Mouse (Mus musculus): Measurements from ENCODE around the gene Tm9sf2. TPM values are rescaled to one million over a fixed set of nuclear protein-coding genes. Genes with fewer than 3 reads are reported as not detected.

The Tm9sf2 gene
- total and polyA plus RNA-seq, 2 experiments = 132 to 157 TPM

GRCm38 (mm10) chr14:122116200-122116599 lies 9.4 kb downstream of the Tm9sf2 start:
- 86% methylated on average over 1 of the region's 1 CpGs for WGBS
- no peak for DNase-seq (ENCODE audit: extremely low read depth, low read depth, low spot score)
- H3K4me1 ChIP-seq (ENCODE audit: control insufficient read depth, insufficient read depth, low read length) = peaks cover 7% of the 10 kb centered on the region

GRCm38 (mm10) chr14:122130111-122130797 lies 23.4 kb downstream of the Tm9sf2 start:
- no peak for TF ChIP-seq CTCF (IDR thresholded peaks at IDR 0.05; ENCODE audit: low read depth, low read length)
- TF ChIP-seq POLR2A (IDR thresholded peaks at IDR 0.05; ENCODE audit: extremely low read depth, insufficient read depth, low read length) = no peak
- Histone ChIP-seq H3K36me3 (ENCODE audit: control insufficient read depth, insufficient read depth, low read length) (peaks cover 42% of the 10 kb centered on the region), H3K79me2 (ENCODE audit: control insufficient read depth, insufficient read depth, low read length) (peaks cover 3% of the 10 kb centered on the region; the same call in 1 of the 2 replicates), H3K4me1 (ENCODE audit: control insufficient read depth, insufficient read depth, low read length) (peaks cover 2% of the 10 kb centered on the region; the same call in 1 of the 2 replicates), H3K27ac (replicated peaks; ENCODE audit: insufficient read depth, low read depth, low read length) (peak overlapping the region; percentile 67), H3K9ac (ENCODE audit: low read depth, low read length) (no peak overlapping the region), H3K4me3 (ENCODE audit: insufficient read depth, low read depth, low read length) (no peak overlapping the region), H3K27me3 (ENCODE audit: control insufficient read depth, insufficient read depth, low read length) (no peaks in the 10 kb centered on the region)
- 51% methylated on average over 5 of the region's 5 CpGs for WGBS
- peak; percentile 75 for DNase-seq (ENCODE audit: extremely low read depth, low read depth, low spot score)

More at GRCm38 (mm10) chr14:122116200-122116599, 9.4 kb downstream of the Tm9sf2 start:
- Histone ChIP-seq H3K4me3 (ENCODE audit: insufficient read depth, low read depth, low read length) (no peak overlapping the region), H3K9ac (ENCODE audit: low read depth, low read length) (no peak overlapping the region), H3K79me2 (ENCODE audit: control insufficient read depth, insufficient read depth, low read length) (peaks cover 27% of the 10 kb centered on the region), H3K27ac (replicated peaks; ENCODE audit: insufficient read depth, low read depth, low read length) (no peak overlapping the region), H3K27me3 (ENCODE audit: control insufficient read depth, insufficient read depth, low read length) (no peaks in the 10 kb centered on the region), H3K36me3 (ENCODE audit: control insufficient read depth, insufficient read depth, low read length) (peaks cover 2% of the 10 kb centered on the region; the same call in 1 of the 2 replicates)
- TF ChIP-seq POLR2A (IDR thresholded peaks at IDR 0.05; ENCODE audit: extremely low read depth, insufficient read depth, low read length) (no peak), CTCF (IDR thresholded peaks at IDR 0.05; ENCODE audit: low read depth, low read length) (no peak)

GRCm38 (mm10) chr14:122131644-122132043 lies 24.8 kb downstream of the Tm9sf2 start:
- TF ChIP-seq CTCF (IDR thresholded peaks at IDR 0.05; ENCODE audit: low read depth, low read length) = no peak
- TF ChIP-seq POLR2A (IDR thresholded peaks at IDR 0.05; ENCODE audit: extremely low read depth, insufficient read depth, low read length) = no peak
- no peak overlapping the region for H3K4me3 ChIP-seq (ENCODE audit: insufficient read depth, low read depth, low read length)
- H3K27me3 ChIP-seq (ENCODE audit: control insufficient read depth, insufficient read depth, low read length) = no peaks in the 10 kb centered on the region
- no peak overlapping the region for H3K27ac ChIP-seq (replicated peaks; ENCODE audit: insufficient read depth, low read depth, low read length)
- peaks cover 2% of the 10 kb centered on the region; the same call in 1 of the 2 replicates for H3K4me1 ChIP-seq (ENCODE audit: control insufficient read depth, insufficient read depth, low read length)
- H3K79me2 ChIP-seq (ENCODE audit: control insufficient read depth, insufficient read depth, low read length) = peaks cover 3% of the 10 kb centered on the region; the same call in 1 of the 2 replicates
- 98% methylated on average over 2 of the region's 2 CpGs for WGBS
- DNase-seq (ENCODE audit: extremely low read depth, low read depth, low spot score) = no peak
- H3K36me3 ChIP-seq (ENCODE audit: control insufficient read depth, insufficient read depth, low read length) = peaks cover 38% of the 10 kb centered on the region
- no peak overlapping the region for H3K9ac ChIP-seq (ENCODE audit: low read depth, low read length)

GRCm38 (mm10) chr14:122136368-122136928 lies 29.6 kb downstream of the Tm9sf2 start:
- WGBS = 93% methylated on average over 3 of the region's 3 CpGs

GRCm38 (mm10) chr14:122137234-122137633 lies 30.4 kb downstream of the Tm9sf2 start:
- WGBS = 77% methylated on average over 7 of the region's 7 CpGs
- Histone ChIP-seq H3K27me3 (ENCODE audit: control insufficient read depth, insufficient read depth, low read length) (no peaks in the 10 kb centered on the region), H3K9ac (ENCODE audit: low read depth, low read length) (no peak overlapping the region), H3K36me3 (ENCODE audit: control insufficient read depth, insufficient read depth, low read length) (peaks cover 58% of the 10 kb centered on the region), H3K79me2 (ENCODE audit: control insufficient read depth, insufficient read depth, low read length) (no peaks in the 10 kb centered on the region; the same call in 1 of the 2 replicates), H3K4me3 (ENCODE audit: insufficient read depth, low read depth, low read length) (no peak overlapping the region), H3K27ac (replicated peaks; ENCODE audit: insufficient read depth, low read depth, low read length) (no peak overlapping the region), H3K4me1 (ENCODE audit: control insufficient read depth, insufficient read depth, low read length) (no peaks in the 10 kb centered on the region)
- no peak for TF ChIP-seq POLR2A (IDR thresholded peaks at IDR 0.05; ENCODE audit: extremely low read depth, insufficient read depth, low read length)
- no peak for TF ChIP-seq CTCF (IDR thresholded peaks at IDR 0.05; ENCODE audit: low read depth, low read length)
- no peak for DNase-seq (ENCODE audit: extremely low read depth, low read depth, low spot score)

More at GRCm38 (mm10) chr14:122136368-122136928, 29.6 kb downstream of the Tm9sf2 start:
- no peaks in the 10 kb centered on the region for H3K27me3 ChIP-seq (ENCODE audit: control insufficient read depth, insufficient read depth, low read length)
- TF ChIP-seq CTCF (IDR thresholded peaks at IDR 0.05; ENCODE audit: low read depth, low read length) (no peak), POLR2A (IDR thresholded peaks at IDR 0.05; ENCODE audit: extremely low read depth, insufficient read depth, low read length) (no peak)
- H3K36me3 ChIP-seq (ENCODE audit: control insufficient read depth, insufficient read depth, low read length) = peaks cover 54% of the 10 kb centered on the region
- H3K27ac ChIP-seq (replicated peaks; ENCODE audit: insufficient read depth, low read depth, low read length) = no peak overlapping the region
- no peak for DNase-seq (ENCODE audit: extremely low read depth, low read depth, low spot score)
- no peaks in the 10 kb centered on the region; the same call in 1 of the 2 replicates for H3K79me2 ChIP-seq (ENCODE audit: control insufficient read depth, insufficient read depth, low read length)
- H3K4me3 ChIP-seq (ENCODE audit: insufficient read depth, low read depth, low read length) = no peak overlapping the region
- no peak overlapping the region for H3K9ac ChIP-seq (ENCODE audit: low read depth, low read length)
- no peaks in the 10 kb centered on the region for H3K4me1 ChIP-seq (ENCODE audit: control insufficient read depth, insufficient read depth, low read length)
